Mouse (Mus musculus) megakaryocyte, embryonic 14.5 days (primary cell): ENCODE measurements around the gene Map3k7.

Experiments
- FLI1 ChIP-seq: IDR thresholded peaks from 2 replicates; pipeline ENCODE4 v1.6.1; 2012; ENCODE audit warnings: low read length, inconsistent platforms, mixed read lengths
- GATA1 ChIP-seq: IDR thresholded peaks from 3 replicates; pipeline ENCODE4 v1.6.1; 2012; ENCODE audit warnings: mixed read lengths, low read length, inconsistent platforms, borderline replicate concordance

GRCm38 (mm10) chr4:32057102-32057501, 93.2 kb downstream of the Map3k7 start:
- TF ChIP-seq GATA1 (no peak), FLI1 (no peak)
